Mouse (Mus musculus) heart, embryonic 15.5 days (tissue): ENCODE results near the gene Ptpn18. TPM values are rescaled to one million over a fixed set of nuclear protein-coding genes. Genes with fewer than 3 reads are reported as not detected.
A peak's percentile ranks its signal among the peaks of the same experiment; 100 is the strongest.
"Not testable (repeated sequence)": the region's sequence is repeated elsewhere in the genome, so short reads cannot be mapped to it uniquely, and the experiment has no call there.

Experiments used
- ATAC-seq: fragments of 200-750 bp; cut with Nextera tagmentation; replicated peaks from 2 replicates; pipeline ENCODE4 v1.8.0; 2017; ENCODE audit warnings: low read depth, moderate TSS enrichment; ENCODE audit not compliant: insufficient number of reproducible peaks, insufficient read depth, low FRiP score
- H3K27ac ChIP-seq: fragments of 300-500 bp; sonication (generic); 2 replicates; pipeline ENCODE4 v1.5.1; 2015; ENCODE audit warnings: mild to moderate bottlenecking, inconsistent platforms
- H3K27me3 ChIP-seq: fragments of 300-500 bp; sonication (generic); 2 replicates; pipeline ENCODE4 v1.6.1; 2015; ENCODE audit warnings: inconsistent platforms
- H3K36me3 ChIP-seq: fragments of 300-500 bp; sonication (generic); 2 replicates; pipeline ENCODE4 v1.6.1; 2015; ENCODE audit warnings: mild to moderate bottlenecking, inconsistent platforms
- H3K4me1 ChIP-seq: fragments of 300-500 bp; sonication (generic); replicated peaks from 2 replicates; pipeline ENCODE4 v1.6.1; 2015; ENCODE audit warnings: inconsistent platforms
- H3K4me2 ChIP-seq: fragments of 300-500 bp; sonication (generic); 2 replicates; pipeline ENCODE4 v1.6.1; 2015; ENCODE audit warnings: inconsistent platforms, mild to moderate bottlenecking, moderate library complexity
- H3K4me3 ChIP-seq: fragments of 300-500 bp; sonication (generic); 2 replicates; pipeline ENCODE4 v1.5.1; 2015; ENCODE audit warnings: mild to moderate bottlenecking, inconsistent platforms
- H3K9ac ChIP-seq: fragments of 300-500 bp; sonication (generic); 2 replicates; pipeline ENCODE4 v1.6.1; 2015; ENCODE audit warnings: mild to moderate bottlenecking, inconsistent platforms
- H3K9me3 ChIP-seq: fragments of 300-500 bp; sonication (generic); replicated peaks from 2 replicates; pipeline ENCODE4 v1.6.1; 2016; ENCODE audit warnings: inconsistent platforms
- WGBS: fragments of 180-500 bp; shearing (Covaris S2); methylation state at CpG from one replicate; pipeline ENCODE4 v1.1.7; 2015; ENCODE audit warnings: mixed read lengths; 5-methylcytosine and 5-hydroxymethylcytosine counted together
- polyA plus RNA-seq: library from polyadenylated mRNA; unstranded; fragments of >200 nt; fragmentation: Nextera tagmentation; extraction: Ambion mirVana; gene quantifications from 2 replicates; pipeline ENCODE4 v1.2.1, GENCODE M21; 2015

The Ptpn18 gene
- polyA plus RNA-seq, 1 experiment from 2014 or later: 12.0 TPM

GRCm38 (mm10) chr1:34436374-34436773, 23.2 kb upstream of the Ptpn18 start:
- peaks cover 8% of the 10 kb centered on the region for H3K36me3 ChIP-seq
- no peak overlapping the region for H3K9ac ChIP-seq
- no peak overlapping the region for H3K4me2 ChIP-seq
- no peak overlapping the region for H3K27ac ChIP-seq
- no peak overlapping the region for H3K4me3 ChIP-seq
- ATAC-seq: no peak
- H3K27me3 ChIP-seq: no peaks in the 10 kb centered on the region
- WGBS: 80% methylated on average over 3 of the region's 3 CpGs
- H3K4me1 ChIP-seq: peaks cover 32% of the 10 kb centered on the region
- H3K9me3 ChIP-seq: peaks cover 8% of the 10 kb centered on the region

- not testable (repeated sequence) for H3K27me3 ChIP-seq, H3K4me3 ChIP-seq, H3K4me2 ChIP-seq, H3K36me3 ChIP-seq, H3K27ac ChIP-seq, H3K9ac ChIP-seq, H3K9me3 ChIP-seq, ATAC-seq
- peaks cover 32% of the 10 kb centered on the region for H3K4me1 ChIP-seq
- 93% methylated on average over 8 of the region's 8 CpGs for WGBS
Measured at GRCm38 (mm10) chr1:34437366-34437765, 22.2 kb upstream of the Ptpn18 start.

DNA sequence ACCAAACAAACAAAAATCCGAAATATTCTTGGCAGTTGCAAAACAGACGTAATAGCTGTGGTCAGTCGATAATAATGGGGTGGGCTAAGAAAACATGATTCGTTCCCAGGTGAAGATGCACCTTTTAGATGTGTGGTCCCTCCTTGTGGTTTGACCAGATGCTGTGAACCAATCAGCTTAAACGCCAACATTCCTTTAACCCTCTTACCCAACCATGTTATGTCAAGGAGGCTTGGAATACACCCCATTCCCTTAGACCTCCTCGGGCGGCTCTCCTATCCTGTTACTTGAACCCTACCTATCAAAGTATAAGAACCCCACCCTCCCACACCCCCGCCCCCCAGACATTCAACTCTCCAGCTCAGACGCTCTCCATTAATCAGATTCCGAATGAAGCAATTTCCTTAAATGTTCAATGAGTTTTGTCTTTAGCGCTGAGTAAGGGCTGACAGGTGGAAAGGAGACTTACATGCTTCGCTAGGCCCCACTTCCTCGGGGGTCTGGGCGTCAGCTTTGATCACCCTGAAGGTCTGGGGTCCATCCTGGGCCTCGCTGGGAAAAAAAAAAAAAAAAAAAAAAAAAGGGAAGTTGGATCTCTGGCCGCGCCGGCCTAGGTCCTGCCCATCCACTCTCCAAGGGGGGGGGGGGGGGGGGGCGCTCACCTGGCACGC, 21.0 kb upstream of the Ptpn18 start:
- H3K9ac ChIP-seq: peak overlapping the region; percentile 61
- peak overlapping the region; percentile 72 for H3K4me3 ChIP-seq
- WGBS: 31% methylated on average over 17 of the region's 20 CpGs
- ATAC-seq: no peak
- no peaks in the 10 kb centered on the region for H3K27me3 ChIP-seq
- peaks cover 27% of the 10 kb centered on the region for H3K4me1 ChIP-seq
- peak overlapping the region; percentile 82 for H3K4me2 ChIP-seq
- no peak overlapping the region for H3K27ac ChIP-seq
- H3K36me3 ChIP-seq: peaks cover 17% of the 10 kb centered on the region
- no peaks in the 10 kb centered on the region for H3K9me3 ChIP-seq

GRCm38 (mm10) chr1:34439215-34439960, 20.2 kb upstream of the Ptpn18 start, which contains the start of the genes Ccdc115 and Imp4:
TSS of gene Ccdc115 (minus strand) at chr1:34439672.
TSS of gene Imp4 (plus strand) at chr1:34439851.
- Histone ChIP-seq H3K4me1 (peaks cover 20% of the 10 kb centered on the region), H3K9me3 (no peaks in the 10 kb centered on the region), H3K27ac (peak within 1 kb of the TSS; percentile 79), H3K4me3 (peak within 1 kb of the TSS; percentile 72), H3K4me2 (peak within 1 kb of the TSS; percentile 82), H3K27me3 (no peaks in the 10 kb centered on the region), H3K9ac (peak within 1 kb of the TSS; percentile 70), H3K36me3 (peaks cover 26% of the 10 kb centered on the region)
- WGBS: under 1% methylated on average over 48 of the region's 48 CpGs
- peak; percentile 96 for ATAC-seq

- Histone ChIP-seq H3K27ac (peak overlapping the region; percentile 79), H3K36me3 (peaks cover 33% of the 10 kb centered on the region), H3K4me1 (peaks cover 18% of the 10 kb centered on the region), H3K4me3 (peak overlapping the region; percentile 72), H3K9ac (peak overlapping the region; percentile 70), H3K4me2 (peak overlapping the region; percentile 75), H3K27me3 (no peaks in the 10 kb centered on the region), H3K9me3 (no peaks in the 10 kb centered on the region)
- WGBS: 7% methylated on average over 31 of the region's 31 CpGs
- peak; percentile 18 for ATAC-seq
Measured at GRCm38 (mm10) chr1:34439961-34440630, 19.5 kb upstream of the Ptpn18 start.

- Histone ChIP-seq H3K27ac (no peak overlapping the region), H3K27me3 (no peaks in the 10 kb centered on the region), H3K4me2 (no peak overlapping the region), H3K9ac (no peak overlapping the region), H3K9me3 (no peaks in the 10 kb centered on the region), H3K4me1 (peaks cover 13% of the 10 kb centered on the region), H3K36me3 (peaks cover 44% of the 10 kb centered on the region), H3K4me3 (no peak overlapping the region)
- ATAC-seq: no peak
- WGBS: 91% methylated on average over 6 of the region's 6 CpGs
Measured at GRCm38 (mm10) chr1:34443124-34443523, 16.4 kb upstream of the Ptpn18 start.

- WGBS: 36% methylated on average over 8 of the region's 8 CpGs
- H3K4me2 ChIP-seq: peak overlapping the region; percentile 93
Measured at GRCm38 (mm10) chr1:34458431-34458830, 1.1 kb upstream of the Ptpn18 start.

GRCm38 (mm10) chr1:34460061-34460441, 489 bp downstream of the Ptpn18 start:
- H3K27ac ChIP-seq: peak overlapping the region; percentile 50; the same call in 1 of the 2 replicates
- peak; percentile 14 for ATAC-seq

More at GRCm38 (mm10) chr1:34458431-34458830, 1.1 kb upstream of the Ptpn18 start:
- H3K9me3 ChIP-seq: no peaks in the 10 kb centered on the region
- H3K4me1 ChIP-seq: peaks cover 8% of the 10 kb centered on the region
- no peak overlapping the region for H3K9ac ChIP-seq
- peak overlapping the region; percentile 68; the same call in 1 of the 2 replicates for H3K4me3 ChIP-seq
- H3K27me3 ChIP-seq: peaks cover 19% of the 10 kb centered on the region
- ATAC-seq: no peak
- no peaks in the 10 kb centered on the region for H3K36me3 ChIP-seq
- no peak overlapping the region for H3K27ac ChIP-seq

GRCm38 (mm10) chr1:34462766-34463165, 3.2 kb downstream of the Ptpn18 start:
- Histone ChIP-seq H3K4me3 (no peak overlapping the region), H3K36me3 (no peaks in the 10 kb centered on the region), H3K27ac (no peak overlapping the region), H3K4me2 (no peak overlapping the region), H3K9me3 (no peaks in the 10 kb centered on the region), H3K27me3 (peaks cover 13% of the 10 kb centered on the region), H3K4me1 (peaks cover 8% of the 10 kb centered on the region), H3K9ac (no peak overlapping the region)
- 15% methylated on average over 6 of the region's 7 CpGs for WGBS
- 0 out of 2 replicates have a peak, but pooled peaks have one; percentile 3 for ATAC-seq

More at GRCm38 (mm10) chr1:34460061-34460441, 489 bp downstream of the Ptpn18 start:
- Histone ChIP-seq H3K36me3 (no peaks in the 10 kb centered on the region), H3K27me3 (peaks cover 19% of the 10 kb centered on the region), H3K9ac (peak overlapping the region; percentile 66), H3K4me2 (peak overlapping the region; percentile 93), H3K4me3 (peak overlapping the region; percentile 68), H3K4me1 (peaks cover 8% of the 10 kb centered on the region), H3K9me3 (no peaks in the 10 kb centered on the region)
- 3% methylated on average over 15 of the region's 15 CpGs for WGBS

- WGBS: 74% methylated on average over 8 of the region's 8 CpGs
- Histone ChIP-seq H3K9me3 (no peaks in the 10 kb centered on the region), H3K4me2 (no peak overlapping the region), H3K36me3 (no peaks in the 10 kb centered on the region), H3K4me1 (peaks cover 5% of the 10 kb centered on the region), H3K9ac (no peak overlapping the region), H3K4me3 (no peak overlapping the region), H3K27me3 (0 out of 2 replicates have a peak, but pooled peaks cover 3% of the 10 kb centered on the region), H3K27ac (no peak overlapping the region)
- no peak for ATAC-seq
Measured at GRCm38 (mm10) chr1:34464310-34464817, 4.8 kb downstream of the Ptpn18 start.

GRCm38 (mm10) chr1:34465445-34465844, 5.9 kb downstream of the Ptpn18 start:
- no peaks in the 10 kb centered on the region for H3K36me3 ChIP-seq
- ATAC-seq: no peak
- no peaks in the 10 kb centered on the region for H3K4me1 ChIP-seq
- no peaks in the 10 kb centered on the region for H3K9me3 ChIP-seq
- 0 out of 2 replicates have a peak, but pooled peaks cover 3% of the 10 kb centered on the region for H3K27me3 ChIP-seq
- H3K4me2 ChIP-seq: no peak overlapping the region
- no peak overlapping the region for H3K27ac ChIP-seq
- WGBS: 71% methylated on average over 6 of the region's 6 CpGs
- H3K4me3 ChIP-seq: no peak overlapping the region
- no peak overlapping the region for H3K9ac ChIP-seq
